Mouse (Mus musculus): Measurements from ENCODE around the gene Spag5. TPM values are rescaled to one million over a fixed set of nuclear protein-coding genes. Genes with fewer than 3 reads are reported as not detected.

Gene Spag5
- polyA plus RNA-seq, 1 experiment from 2014 or later = 1.4 TPM

- no peak for TF ChIP-seq EP300 (IDR thresholded peaks at IDR 0.05)
- TF ChIP-seq CTCF (IDR thresholded peaks at IDR 0.05) = no peak
- Histone ChIP-seq H3K27ac (ENCODE audit: low read length) (no peak overlapping the region), H3K4me3 (ENCODE audit: low read depth, low read length) (no peak overlapping the region), H3K9me3 (ENCODE audit: low read length) (no peaks in the 10 kb centered on the region), H3K36me3 (ENCODE audit: insufficient read depth, low read length) (no peaks in the 10 kb centered on the region), H3K4me1 (ENCODE audit: insufficient read depth, low read depth, low read length) (peaks cover 1% of the 10 kb centered on the region), H3K9ac (replicated peaks; ENCODE audit: low read depth) (no peak overlapping the region), H3K27me3 (replicated peaks; ENCODE audit: insufficient read depth, low read length) (no peaks in the 10 kb centered on the region), H3K4me2 (replicated peaks; ENCODE audit: low read depth, low read length) (no peak overlapping the region)
- 75% methylated on average over 6 of the region's 6 CpGs for WGBS
- no peak for DNase-seq (ENCODE audit: low spot score)
- no peak for ATAC-seq
Observed at GRCm38 (mm10) chr11:78354905-78355304, 53.6 kb downstream of the Spag5 start.

GRCm38 (mm10) chr11:78355471-78356238 lies 54.3 kb downstream of the Spag5 start:
- no peak overlapping the region for H3K4me3 ChIP-seq (ENCODE audit: low read depth, low read length)
- DNase-seq (ENCODE audit: low spot score) (peak; percentile 69), ATAC-seq (no peak)
- H3K4me2 ChIP-seq (replicated peaks; ENCODE audit: low read depth, low read length) = no peak overlapping the region
- WGBS = 32% methylated on average over 4 of the region's 4 CpGs
- H3K9me3 ChIP-seq (ENCODE audit: low read length) = no peaks in the 10 kb centered on the region
- H3K27me3 ChIP-seq (replicated peaks; ENCODE audit: insufficient read depth, low read length) = no peaks in the 10 kb centered on the region
- H3K27ac ChIP-seq (ENCODE audit: low read length) = no peak overlapping the region
- TF ChIP-seq EP300 (IDR thresholded peaks at IDR 0.05) = no peak
- TF ChIP-seq CTCF (IDR thresholded peaks at IDR 0.05) = peak; percentile 84
- H3K9ac ChIP-seq (replicated peaks; ENCODE audit: low read depth) = no peak overlapping the region
- no peaks in the 10 kb centered on the region; the same call in 1 of the 2 replicates for H3K4me1 ChIP-seq (ENCODE audit: insufficient read depth, low read depth, low read length)
- no peaks in the 10 kb centered on the region for H3K36me3 ChIP-seq (ENCODE audit: insufficient read depth, low read length)

GRCm38 (mm10) chr11:78358330-78359007 lies 57.1 kb downstream of the Spag5 start:
- no peak for ATAC-seq
- no peaks in the 10 kb centered on the region for H3K36me3 ChIP-seq (ENCODE audit: insufficient read depth, low read length)
- WGBS = 18% methylated on average over 22 of the region's 22 CpGs
- no peaks in the 10 kb centered on the region for H3K9me3 ChIP-seq (ENCODE audit: low read length)
- TF ChIP-seq EP300 (IDR thresholded peaks at IDR 0.05) (no peak), CTCF (IDR thresholded peaks at IDR 0.05) (peak; percentile 74)
- peak; percentile 56 for DNase-seq (ENCODE audit: low spot score)
- no peak overlapping the region for H3K4me3 ChIP-seq (ENCODE audit: low read depth, low read length)
- H3K27me3 ChIP-seq (replicated peaks; ENCODE audit: insufficient read depth, low read length) = no peaks in the 10 kb centered on the region
- no peaks in the 10 kb centered on the region for H3K4me1 ChIP-seq (ENCODE audit: insufficient read depth, low read depth, low read length)
- H3K9ac ChIP-seq (replicated peaks; ENCODE audit: low read depth) = no peak overlapping the region
- no peak overlapping the region for H3K27ac ChIP-seq (ENCODE audit: low read length)
- no peak overlapping the region for H3K4me2 ChIP-seq (replicated peaks; ENCODE audit: low read depth, low read length)

- H3K9me3 ChIP-seq (ENCODE audit: low read length) = no peaks in the 10 kb centered on the region
- no peaks in the 10 kb centered on the region for H3K27me3 ChIP-seq (replicated peaks; ENCODE audit: insufficient read depth, low read length)
- peak; percentile 80 for ATAC-seq
- H3K27ac ChIP-seq (ENCODE audit: low read length) = no peak overlapping the region
- DNase-seq (ENCODE audit: low spot score) = peak; percentile 91
- TF ChIP-seq EP300 (IDR thresholded peaks at IDR 0.05) (no peak), CTCF (IDR thresholded peaks at IDR 0.05) (peak; percentile 83)
- no peak overlapping the region for H3K9ac ChIP-seq (replicated peaks; ENCODE audit: low read depth)
- no peaks in the 10 kb centered on the region for H3K36me3 ChIP-seq (ENCODE audit: insufficient read depth, low read length)
- H3K4me1 ChIP-seq (ENCODE audit: insufficient read depth, low read depth, low read length) = no peaks in the 10 kb centered on the region
- peak overlapping the region; percentile 27; the same call in 1 of the 2 replicates for H3K4me3 ChIP-seq (ENCODE audit: low read depth, low read length)
- H3K4me2 ChIP-seq (replicated peaks; ENCODE audit: low read depth, low read length) = peak overlapping the region; percentile 58
- WGBS = 7% methylated on average over 13 of the region's 13 CpGs
Observed at GRCm38 (mm10) chr11:78360125-78360788, 58.9 kb downstream of the Spag5 start.

- 43% methylated on average over 2 of the region's 2 CpGs for WGBS
- Histone ChIP-seq H3K9me3 (ENCODE audit: low read length) (no peaks in the 10 kb centered on the region), H3K36me3 (ENCODE audit: insufficient read depth, low read length) (no peaks in the 10 kb centered on the region), H3K27me3 (replicated peaks; ENCODE audit: insufficient read depth, low read length) (no peaks in the 10 kb centered on the region), H3K9ac (replicated peaks; ENCODE audit: low read depth) (no peak overlapping the region), H3K27ac (ENCODE audit: low read length) (no peak overlapping the region), H3K4me2 (replicated peaks; ENCODE audit: low read depth, low read length) (no peak overlapping the region), H3K4me3 (ENCODE audit: low read depth, low read length) (no peak overlapping the region), H3K4me1 (ENCODE audit: insufficient read depth, low read depth, low read length) (no peaks in the 10 kb centered on the region)
- ATAC-seq (no peak), DNase-seq (ENCODE audit: low spot score) (no peak)
- no peak for TF ChIP-seq EP300 (IDR thresholded peaks at IDR 0.05)
- TF ChIP-seq CTCF (IDR thresholded peaks at IDR 0.05) = no peak
Observed at GRCm38 (mm10) chr11:78360789-78361131, 59.4 kb downstream of the Spag5 start.

- no peaks in the 10 kb centered on the region for H3K4me1 ChIP-seq (ENCODE audit: insufficient read depth, low read depth, low read length)
- no peak for TF ChIP-seq EP300 (IDR thresholded peaks at IDR 0.05)
- no peak for TF ChIP-seq CTCF (IDR thresholded peaks at IDR 0.05)
- H3K4me2 ChIP-seq (replicated peaks; ENCODE audit: low read depth, low read length) = no peak overlapping the region
- DNase-seq (ENCODE audit: low spot score) = no peak
- H3K27me3 ChIP-seq (replicated peaks; ENCODE audit: insufficient read depth, low read length) = no peaks in the 10 kb centered on the region
- H3K4me3 ChIP-seq (ENCODE audit: low read depth, low read length) = no peak overlapping the region
- no peak overlapping the region for H3K27ac ChIP-seq (ENCODE audit: low read length)
- no peak overlapping the region for H3K9ac ChIP-seq (replicated peaks; ENCODE audit: low read depth)
- WGBS = 73% methylated on average over 12 of the region's 13 CpGs
- H3K36me3 ChIP-seq (ENCODE audit: insufficient read depth, low read length) = no peaks in the 10 kb centered on the region
- H3K9me3 ChIP-seq (ENCODE audit: low read length) = no peaks in the 10 kb centered on the region
- ATAC-seq = no peak
Observed at GRCm38 (mm10) chr11:78363309-78364007, 62.1 kb downstream of the Spag5 start.

All from lung, postnatal 0 days (tissue).